Mouse (Mus musculus) forebrain, embryonic 11.5 days (tissue): ENCODE results near the gene Zzef1. TPM values are rescaled to one million over a fixed set of nuclear protein-coding genes. Genes with fewer than 3 reads are reported as not detected.

ENCODE experiments used
- ATAC-seq: fragments of 200-750 bp; cut with Nextera tagmentation; replicated peaks from 2 replicates; pipeline ENCODE4 v1.8.0; 2017; ENCODE audit warnings: moderate TSS enrichment; ENCODE audit not compliant: low FRiP score
- DNase-seq: peaks from one replicate; pipeline ENCODE4 v3.0.0-alpha.2; 2017; ENCODE audit warnings: low spot score
- H3K27ac ChIP-seq: fragments of 300-500 bp; sonication (generic); 2 replicates; pipeline ENCODE4 v1.5.1; 2014; ENCODE audit warnings: low read depth, low read length
- H3K27me3 ChIP-seq: fragments of 300-500 bp; sonication (generic); 2 replicates; pipeline ENCODE4 v1.6.1; 2014; ENCODE audit warnings: mild to moderate bottlenecking, low read length, mixed read lengths; ENCODE audit not compliant: control insufficient read depth, insufficient read depth
- H3K36me3 ChIP-seq: fragments of 300-500 bp; sonication (generic); 2 replicates; pipeline ENCODE4 v1.6.1; 2014; ENCODE audit warnings: mild to moderate bottlenecking, low read length, moderate library complexity, mixed read lengths; ENCODE audit not compliant: control insufficient read depth, insufficient read depth
- H3K4me1 ChIP-seq: fragments of 300-500 bp; sonication (generic); replicated peaks from 2 replicates; pipeline ENCODE4 v1.6.1; 2014; ENCODE audit warnings: low read length, mixed read lengths; ENCODE audit not compliant: control insufficient read depth, insufficient read depth
- H3K4me2 ChIP-seq: fragments of 300-500 bp; sonication (generic); 2 replicates; pipeline ENCODE4 v1.6.1; 2014; ENCODE audit warnings: low read depth, mild to moderate bottlenecking, low read length, moderate library complexity, mixed read lengths; ENCODE audit not compliant: severe bottlenecking
- H3K4me3 ChIP-seq: fragments of 300-500 bp; sonication (generic); 2 replicates; pipeline ENCODE4 v1.5.1; 2014; ENCODE audit warnings: low read depth, low read length
- H3K9ac ChIP-seq: fragments of 300-500 bp; sonication (generic); 2 replicates; pipeline ENCODE4 v1.6.1; 2014; ENCODE audit warnings: low read length
- H3K9me3 ChIP-seq: fragments of 300-500 bp; sonication (generic); 2 replicates; pipeline ENCODE4 v1.6.1; 2016; ENCODE audit warnings: low read length, mixed read lengths; ENCODE audit not compliant: control insufficient read depth
- WGBS: fragments of 180-500 bp; shearing (Covaris S2); extraction: QIAGEN DNeasy Blood & Tissue Kit; methylation state at CpG from one replicate; pipeline ENCODE4 v1.1.7; 2014; 5-methylcytosine and 5-hydroxymethylcytosine counted together
- polyA plus RNA-seq: library from polyadenylated mRNA; unstranded; fragments of >200 nt; fragmentation: Nextera tagmentation; extraction: Ambion mirVana; gene quantifications from 2 replicates; pipeline ENCODE4 v1.2.1, GENCODE M21; 2014

Zzef1 gene
- polyA plus RNA-seq, 1 experiment from 2014 or later = 11.0 TPM

DNA sequence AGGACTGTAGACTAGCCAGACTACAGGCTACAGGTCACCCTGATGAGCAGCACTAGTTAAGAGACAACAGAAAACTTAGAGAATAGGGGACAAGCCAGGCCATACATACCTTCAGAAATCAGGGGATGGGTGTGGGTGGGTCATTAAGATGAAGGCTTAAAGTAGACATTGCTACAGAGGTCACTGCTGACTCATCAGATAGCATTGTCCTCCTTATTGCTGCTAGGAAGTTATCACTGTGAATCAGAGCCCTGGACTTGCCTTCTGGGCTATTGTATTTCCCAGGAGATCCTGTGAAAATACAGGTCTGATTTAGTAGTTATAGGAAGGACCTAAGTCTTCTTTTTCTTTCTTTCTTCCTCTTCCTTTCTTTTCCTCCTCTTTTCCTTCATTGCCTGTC, 50.7 kb downstream of the Zzef1 start:
- no peak for ATAC-seq
- Histone ChIP-seq H3K27me3 (no peaks in the 10 kb centered on the region), H3K9me3 (no peaks in the 10 kb centered on the region), H3K9ac (no peak overlapping the region), H3K27ac (no peak overlapping the region), H3K4me3 (no peak overlapping the region), H3K36me3 (peaks cover 4% of the 10 kb centered on the region; the same call in 1 of the 2 replicates), H3K4me1 (no peaks in the 10 kb centered on the region), H3K4me2 (no peak overlapping the region)
- no peak for DNase-seq

DNA sequence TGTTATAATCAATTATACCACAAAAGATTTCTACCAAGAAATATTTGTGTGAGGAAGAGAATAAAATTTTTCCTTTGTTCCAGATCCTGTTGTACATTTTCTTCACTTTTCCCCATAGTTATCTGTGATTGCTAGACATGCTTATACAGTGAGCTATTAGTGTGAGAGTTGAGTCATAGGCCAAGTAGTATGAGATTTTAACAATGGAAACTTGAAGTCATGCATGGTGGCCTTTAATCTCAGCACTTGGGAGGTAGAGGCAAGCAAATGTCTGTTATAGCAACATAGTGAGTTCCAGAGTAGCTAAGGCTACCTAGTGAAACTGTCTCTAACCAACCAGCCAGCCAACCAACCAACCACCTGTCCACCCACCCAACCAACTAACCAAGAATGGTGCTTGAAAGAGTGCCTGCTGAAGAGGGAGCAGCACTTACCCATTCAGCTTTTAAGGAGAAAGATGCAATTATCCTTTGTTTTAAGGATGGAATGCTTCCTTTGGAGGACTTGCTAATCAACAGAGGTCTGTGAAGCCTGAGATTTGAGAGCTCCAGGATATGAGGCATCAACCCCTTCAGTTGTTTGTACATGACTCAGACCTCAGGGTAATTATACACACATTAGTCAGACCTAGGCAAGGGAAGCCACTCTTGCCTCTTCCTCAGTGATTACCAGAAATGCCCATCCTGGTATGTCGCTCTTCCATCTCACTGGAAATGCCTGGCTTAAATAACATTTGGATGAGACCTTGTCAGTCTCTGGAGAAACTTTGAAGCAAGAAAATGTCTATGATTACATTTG, 52.0 kb downstream of the Zzef1 start:
- ATAC-seq (no peak), DNase-seq (no peak)
- no peak overlapping the region for H3K27ac ChIP-seq
- peaks cover 4% of the 10 kb centered on the region; the same call in 1 of the 2 replicates for H3K36me3 ChIP-seq
- no peak overlapping the region for H3K9ac ChIP-seq
- H3K4me3 ChIP-seq = no peak overlapping the region
- no peak overlapping the region for H3K4me2 ChIP-seq
- H3K9me3 ChIP-seq = no peaks in the 10 kb centered on the region
- H3K4me1 ChIP-seq = no peaks in the 10 kb centered on the region
- no peaks in the 10 kb centered on the region for H3K27me3 ChIP-seq
- WGBS = 94% methylated on average over 1 of the region's 1 CpGs

DNA sequence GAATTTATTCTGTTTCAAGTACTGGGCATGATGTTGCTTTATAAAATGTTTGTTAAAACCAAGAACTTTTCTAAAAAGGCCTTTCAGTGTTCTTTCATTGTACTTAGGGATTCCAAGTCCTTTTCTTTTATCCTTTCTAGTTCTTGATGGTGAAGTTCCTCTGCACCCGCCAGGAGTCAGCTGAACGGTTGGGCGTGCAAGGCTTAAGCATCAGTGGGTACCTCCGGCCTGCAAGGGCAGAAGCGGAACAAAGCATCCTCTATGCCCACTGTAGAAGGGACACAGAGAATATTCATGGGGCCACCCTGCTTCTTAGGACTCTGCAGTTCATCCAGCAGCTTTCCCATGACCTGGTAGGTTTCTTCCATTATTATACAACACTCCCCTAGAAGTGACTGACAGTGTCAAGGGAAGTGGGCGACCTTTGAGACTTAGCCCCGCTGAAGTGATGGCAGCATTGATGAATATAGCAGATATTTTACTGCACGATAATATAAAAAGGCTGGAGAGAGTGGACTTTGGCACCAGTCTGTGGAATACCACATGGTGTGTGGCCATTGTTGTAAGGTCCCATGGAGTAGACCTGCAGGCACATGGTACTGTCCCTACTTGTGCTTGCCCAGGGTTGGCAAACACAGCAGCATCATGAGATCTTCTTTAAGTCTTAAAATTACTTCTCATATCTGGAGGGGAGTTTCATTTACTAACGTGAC, 54.5 kb downstream of the Zzef1 start:
- Histone ChIP-seq H3K9ac (no peak overlapping the region), H3K27me3 (no peaks in the 10 kb centered on the region), H3K9me3 (no peaks in the 10 kb centered on the region), H3K36me3 (peaks cover 4% of the 10 kb centered on the region; the same call in 1 of the 2 replicates), H3K27ac (no peak overlapping the region), H3K4me2 (no peak overlapping the region), H3K4me1 (no peaks in the 10 kb centered on the region), H3K4me3 (no peak overlapping the region)
- DNase-seq (no peak), ATAC-seq (no peak)
- 90% methylated on average over 9 of the region's 9 CpGs for WGBS

DNA sequence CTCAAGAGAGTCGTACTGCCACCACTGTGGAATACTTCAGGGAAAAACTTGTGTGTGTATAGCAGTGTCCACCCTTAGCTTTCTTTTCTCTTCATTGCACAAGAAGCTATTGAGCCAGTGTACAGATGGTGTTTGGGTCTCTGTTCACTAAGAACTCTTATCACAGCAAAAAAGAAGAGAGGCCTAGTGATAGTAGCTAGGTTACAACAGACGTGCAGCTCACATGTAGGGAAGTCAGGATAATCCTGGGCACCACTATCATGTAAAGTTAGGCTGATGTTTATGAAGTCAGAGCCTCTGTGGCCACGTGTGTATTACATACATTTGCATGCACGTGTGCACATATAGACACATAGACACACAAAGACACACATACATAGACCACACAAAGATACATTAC, 55.2 kb downstream of the Zzef1 start:
- Histone ChIP-seq H3K27me3 (no peaks in the 10 kb centered on the region), H3K27ac (no peak overlapping the region), H3K36me3 (peaks cover 6% of the 10 kb centered on the region; the same call in 1 of the 2 replicates), H3K4me2 (no peak overlapping the region), H3K4me3 (no peak overlapping the region), H3K4me1 (no peaks in the 10 kb centered on the region), H3K9ac (no peak overlapping the region), H3K9me3 (no peaks in the 10 kb centered on the region)
- no peak for DNase-seq
- ATAC-seq = no peak
- WGBS = 91% methylated on average over 4 of the region's 4 CpGs

DNA sequence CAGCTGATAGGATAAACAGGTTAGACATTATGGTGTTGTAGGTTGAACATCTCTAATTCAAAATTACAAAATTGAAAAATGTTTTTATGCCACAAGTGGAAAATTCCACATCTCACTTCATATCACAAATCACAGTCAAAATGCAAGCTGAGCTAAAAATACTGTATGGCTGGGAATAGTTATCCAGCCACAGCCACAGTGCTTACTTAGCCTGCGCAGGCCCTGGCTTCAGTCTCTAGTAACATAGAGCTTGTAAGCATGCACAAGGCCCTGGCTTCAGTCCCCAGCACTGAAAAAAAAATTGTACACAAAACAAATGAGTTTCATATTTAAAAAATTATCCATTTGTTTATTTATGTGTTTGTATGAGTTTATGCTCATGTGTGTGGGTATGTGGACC, 56.1 kb downstream of the Zzef1 start:
- DNase-seq (no peak), ATAC-seq (no peak)
- peaks cover 6% of the 10 kb centered on the region; the same call in 1 of the 2 replicates for H3K36me3 ChIP-seq
- no peak overlapping the region for H3K9ac ChIP-seq
- no peak overlapping the region for H3K4me3 ChIP-seq
- no peaks in the 10 kb centered on the region for H3K4me1 ChIP-seq
- H3K27me3 ChIP-seq = no peaks in the 10 kb centered on the region
- WGBS = 94% methylated on average over 1 of the region's 1 CpGs
- H3K4me2 ChIP-seq = no peak overlapping the region
- H3K27ac ChIP-seq = no peak overlapping the region
- H3K9me3 ChIP-seq = no peaks in the 10 kb centered on the region

DNA sequence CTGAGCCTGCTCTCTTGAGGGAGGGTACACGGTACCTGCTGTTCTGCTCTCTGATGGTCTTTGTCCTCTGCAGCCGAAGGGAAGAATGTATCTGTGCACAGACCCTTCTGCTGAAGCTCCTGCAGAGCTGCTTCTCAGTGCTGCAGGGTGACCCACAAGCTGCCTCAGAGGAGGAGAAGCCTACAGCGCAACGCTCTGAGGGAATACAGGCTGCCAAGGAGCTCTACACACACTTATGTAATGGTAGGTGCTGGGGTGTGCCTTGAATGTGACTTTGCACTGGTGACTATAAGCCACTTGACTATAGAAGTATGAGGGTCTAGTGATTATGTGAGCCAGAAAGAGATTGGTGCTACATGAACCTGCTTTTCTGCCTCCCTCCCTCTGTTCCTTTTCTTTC, 57.1 kb downstream of the Zzef1 start:
- ATAC-seq (no peak), DNase-seq (no peak)
- Histone ChIP-seq H3K4me1 (no peaks in the 10 kb centered on the region), H3K27ac (no peak overlapping the region), H3K36me3 (peaks cover 6% of the 10 kb centered on the region; the same call in 1 of the 2 replicates), H3K4me3 (no peak overlapping the region), H3K27me3 (no peaks in the 10 kb centered on the region), H3K9ac (no peak overlapping the region), H3K9me3 (no peaks in the 10 kb centered on the region), H3K4me2 (no peak overlapping the region)
- 90% methylated on average over 4 of the region's 4 CpGs for WGBS

DNA sequence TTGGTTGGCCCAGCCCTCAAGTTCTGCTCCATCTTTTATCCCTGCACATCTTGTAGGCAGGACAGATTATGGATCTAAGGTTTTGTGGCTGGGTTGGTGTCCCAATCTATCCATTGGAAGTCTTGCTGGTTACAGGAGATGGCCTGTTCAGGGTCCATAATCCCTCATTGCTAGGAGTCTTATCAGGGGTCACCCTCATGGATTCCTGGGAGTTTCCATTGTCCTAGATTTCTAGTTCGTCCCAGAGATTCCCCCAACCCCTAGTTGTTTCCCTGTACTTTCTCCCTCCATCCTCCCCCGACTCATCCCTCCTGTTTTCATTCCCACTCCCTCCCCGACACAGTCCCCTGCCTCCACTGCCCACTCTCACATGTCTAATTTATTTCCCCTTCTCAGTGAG, 58.2 kb downstream of the Zzef1 start:
- Histone ChIP-seq H3K27ac (no peak overlapping the region), H3K27me3 (no peaks in the 10 kb centered on the region), H3K9me3 (no peaks in the 10 kb centered on the region), H3K4me3 (no peak overlapping the region), H3K4me1 (no peaks in the 10 kb centered on the region), H3K9ac (no peak overlapping the region), H3K36me3 (peaks cover 6% of the 10 kb centered on the region; the same call in 1 of the 2 replicates), H3K4me2 (no peak overlapping the region)
- DNase-seq (no peak), ATAC-seq (no peak)
- WGBS = 91% methylated on average over 3 of the region's 3 CpGs

DNA sequence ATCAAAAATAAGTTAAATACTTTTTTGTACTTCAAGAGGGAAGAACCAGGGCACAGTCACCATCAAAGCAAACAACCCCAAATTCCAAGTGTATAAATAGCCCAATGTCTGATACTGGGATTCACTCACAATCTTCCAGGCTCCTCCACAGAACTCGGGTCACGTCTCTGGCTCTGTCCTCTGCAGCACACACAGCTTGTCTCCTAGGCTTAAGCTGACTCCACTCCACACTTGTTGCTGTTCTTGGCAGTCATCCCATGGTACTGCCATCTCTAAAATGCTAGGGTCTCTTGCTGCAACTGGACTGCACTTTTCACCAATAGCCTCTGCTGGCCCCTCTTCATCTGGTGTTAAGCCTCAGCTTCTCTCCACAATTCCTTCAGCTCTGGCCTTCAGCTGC, 60.7 kb downstream of the Zzef1 start:
- H3K36me3 ChIP-seq = peaks cover 4% of the 10 kb centered on the region; the same call in 1 of the 2 replicates

More for the DNA sequence above, 60.7 kb downstream of the Zzef1 start:
- ATAC-seq (no peak), DNase-seq (no peak)
- no peaks in the 10 kb centered on the region for H3K4me1 ChIP-seq
- H3K27me3 ChIP-seq = no peaks in the 10 kb centered on the region
- no peak overlapping the region for H3K4me3 ChIP-seq
- no peak overlapping the region for H3K27ac ChIP-seq
- 97% methylated on average over 2 of the region's 2 CpGs for WGBS
- H3K4me2 ChIP-seq = no peak overlapping the region
- H3K9me3 ChIP-seq = no peaks in the 10 kb centered on the region
- no peak overlapping the region for H3K9ac ChIP-seq
